Mouse (Mus musculus) monocyte, adult 5-6 weeks (primary cell): ENCODE results near the gene Slc2a13. TPM values are rescaled to one million over a fixed set of nuclear protein-coding genes. Genes with fewer than 3 reads are reported as not detected.
A peak's percentile ranks its signal among the peaks of the same experiment; 100 is the strongest.

Experiments
- ATAC-seq: fragments of 153-309, 156-312 bp; replicated peaks from 2 replicates; pipeline ENCODE4 v1.8.0; 2017; ENCODE audit warnings: mild to moderate bottlenecking; ENCODE audit not compliant: low TSS enrichment, insufficient number of reproducible peaks, severe bottlenecking, poor library complexity, low FRiP score
- total RNA-seq: library from RNA; stranded (forward); fragments of 200-1000, 200-491, 200-594 nt; gene quantifications from 3 replicates; pipeline ENCODE4 v1.2.3, GENCODE M21; 2017

Gene Slc2a13
- total RNA-seq = not detected in 3 replicates

GRCm38 (mm10) chr15:91573111-91573538 lies at the start of gene Slc2a13:
Gene Slc2a13, minus strand, starts transcription at chr15:91573261.
- ATAC-seq = peak; percentile 54

DNA sequence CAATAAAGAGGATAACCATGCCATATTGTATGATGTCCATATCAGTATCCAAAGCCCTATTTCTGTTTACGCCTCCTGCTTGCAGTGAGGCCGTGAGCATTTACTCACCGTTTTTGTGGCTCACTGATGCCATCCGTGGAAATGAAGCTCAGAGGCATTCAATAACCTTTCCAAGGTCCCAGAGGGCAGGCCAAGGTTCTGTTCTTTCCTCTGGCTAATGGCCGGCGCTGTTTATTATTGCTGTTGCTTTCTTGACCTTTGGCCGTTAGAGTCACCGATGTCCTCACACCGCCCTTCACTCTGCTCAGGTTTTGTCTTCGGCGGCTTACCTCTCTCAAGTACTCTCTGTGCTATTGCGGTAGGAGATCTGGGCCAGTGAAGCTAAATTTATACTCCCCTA lies 43.0 kb upstream of the Slc2a13 start:
- no peak for ATAC-seq

DNA sequence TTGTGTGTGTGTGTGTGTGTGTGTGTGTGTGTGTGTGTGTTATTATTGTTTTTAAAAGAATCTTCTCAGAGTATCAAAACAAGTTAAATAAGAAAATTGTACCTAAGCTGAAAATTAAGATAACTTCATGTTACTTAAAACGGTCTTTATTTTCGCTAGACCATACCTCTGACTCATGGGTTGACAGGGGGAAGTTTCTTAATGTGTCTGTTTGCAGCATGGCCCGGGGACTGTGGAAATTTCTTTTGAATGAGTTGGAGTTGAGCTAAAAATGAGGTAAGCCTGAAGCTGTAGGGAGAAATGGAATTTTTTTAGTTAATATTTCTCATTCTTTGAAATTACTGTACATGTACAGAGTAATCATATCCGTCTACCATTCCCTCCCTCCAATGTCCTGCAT lies 42.5 kb upstream of the Slc2a13 start:
- ATAC-seq = no peak

DNA sequence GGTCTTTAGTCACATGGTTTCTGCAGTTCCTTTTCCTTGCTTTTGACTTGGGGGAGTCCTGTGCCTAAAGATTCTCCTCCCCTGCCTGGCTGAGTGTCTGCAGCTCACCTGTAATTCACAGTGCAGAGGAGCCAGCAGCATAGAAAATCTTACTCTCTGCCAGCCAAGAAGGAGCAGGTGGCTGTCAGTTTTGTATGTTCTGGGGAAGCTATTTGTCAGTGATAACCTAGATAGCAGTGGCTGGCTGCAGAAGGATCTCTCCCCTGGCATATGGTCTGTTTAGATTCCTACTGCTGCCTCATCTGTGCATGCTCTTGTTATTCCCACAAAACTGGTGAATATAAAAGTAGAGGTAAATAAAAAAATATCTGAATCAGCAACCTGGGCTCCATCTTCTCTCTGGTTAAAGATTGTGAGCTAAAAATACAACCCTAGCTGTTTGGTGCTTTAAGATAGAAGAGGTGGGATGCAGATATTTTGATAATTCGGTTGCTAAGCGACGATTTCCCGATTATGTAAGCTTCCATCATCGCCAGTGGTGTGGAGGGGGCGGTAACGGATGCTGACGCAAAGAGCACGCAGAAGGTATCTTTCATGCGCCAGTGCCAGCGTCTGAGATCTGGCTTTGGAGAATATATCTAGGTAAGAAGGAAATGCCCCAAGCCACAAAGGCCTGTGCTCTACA lies 41.1 kb upstream of the Slc2a13 start:
- no peak for ATAC-seq

GRCm38 (mm10) chr15:91609713-91610112 lies 36.7 kb upstream of the Slc2a13 start:
- peak; percentile 67 for ATAC-seq

GRCm38 (mm10) chr15:91608811-91609210 lies 35.8 kb upstream of the Slc2a13 start:
- no peak for ATAC-seq

DNA sequence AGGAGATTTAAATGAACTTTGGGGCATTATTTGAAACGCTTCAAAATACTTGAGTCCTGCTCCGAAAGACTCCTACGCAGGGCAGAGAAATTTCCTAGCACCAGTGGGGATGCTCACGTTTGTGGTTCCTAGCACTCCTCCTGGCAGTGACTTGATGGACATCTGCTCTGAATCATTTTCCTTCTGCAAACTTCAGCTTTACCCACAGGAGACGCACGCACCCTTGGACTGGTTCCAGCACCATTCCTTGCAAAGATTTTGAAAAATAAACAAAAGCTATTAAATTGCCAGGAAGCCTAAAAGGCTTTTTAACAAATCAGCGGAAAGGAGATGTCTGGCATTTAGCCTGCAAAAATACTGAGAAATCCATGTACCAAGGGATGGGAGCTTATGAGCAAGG lies 28.1 kb upstream of the Slc2a13 start:
- no peak for ATAC-seq

DNA sequence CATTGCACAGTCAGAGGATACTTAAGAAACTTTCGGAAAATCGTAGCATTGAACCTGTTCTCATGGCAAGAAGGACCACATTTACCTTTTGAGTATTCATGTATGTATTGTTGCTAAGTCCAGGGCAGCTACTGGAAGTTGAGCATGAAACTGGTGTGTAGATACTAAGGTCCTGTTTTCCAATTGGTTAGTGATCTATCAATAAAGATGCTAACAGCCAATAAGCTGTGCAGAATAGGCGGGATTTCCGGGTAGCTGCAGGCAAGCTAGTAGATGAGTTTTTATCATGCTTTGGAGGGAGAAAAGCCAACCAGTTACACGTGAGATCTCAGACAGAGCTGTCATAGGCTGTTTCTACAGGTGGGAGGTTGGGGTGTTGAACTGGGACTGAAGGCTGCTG lies 24.2 kb upstream of the Slc2a13 start:
- no peak for ATAC-seq

GRCm38 (mm10) chr15:91574492-91574891 lies 1.4 kb upstream of the Slc2a13 start:
- no peak for ATAC-seq

DNA sequence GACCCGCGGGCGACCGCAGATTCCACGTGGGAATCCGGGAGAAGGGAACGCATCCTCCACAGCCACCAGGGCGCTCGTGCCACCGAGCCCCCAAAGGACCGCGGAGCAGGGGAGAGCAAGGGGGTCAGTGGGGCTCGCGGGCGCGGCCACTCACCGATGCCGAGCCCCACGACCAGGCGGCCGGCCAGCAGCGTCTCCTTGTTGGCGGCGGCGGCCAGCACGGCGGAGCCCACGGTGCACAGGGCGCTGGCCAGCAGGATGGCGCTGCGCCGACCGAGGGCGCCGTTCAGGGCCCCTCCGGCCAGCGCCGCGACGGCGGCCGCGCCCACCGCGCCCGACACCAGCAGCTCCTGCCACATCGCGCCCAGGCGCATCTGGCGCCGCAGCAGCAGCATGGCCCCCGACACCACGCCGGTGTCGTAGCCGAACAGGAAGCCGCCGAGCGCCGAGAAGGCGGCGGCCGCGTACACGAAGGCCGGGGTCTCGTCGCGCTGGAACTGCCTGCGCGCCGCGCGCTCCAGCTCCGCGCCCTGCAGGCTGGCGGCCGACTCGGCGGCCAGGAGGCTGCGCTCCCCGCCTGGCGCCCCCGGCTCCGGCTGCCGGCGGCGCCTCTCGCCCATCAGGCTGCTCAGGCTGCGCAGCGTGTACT lies 516 bp downstream of the Slc2a13 start:
- ATAC-seq = no peak

DNA sequence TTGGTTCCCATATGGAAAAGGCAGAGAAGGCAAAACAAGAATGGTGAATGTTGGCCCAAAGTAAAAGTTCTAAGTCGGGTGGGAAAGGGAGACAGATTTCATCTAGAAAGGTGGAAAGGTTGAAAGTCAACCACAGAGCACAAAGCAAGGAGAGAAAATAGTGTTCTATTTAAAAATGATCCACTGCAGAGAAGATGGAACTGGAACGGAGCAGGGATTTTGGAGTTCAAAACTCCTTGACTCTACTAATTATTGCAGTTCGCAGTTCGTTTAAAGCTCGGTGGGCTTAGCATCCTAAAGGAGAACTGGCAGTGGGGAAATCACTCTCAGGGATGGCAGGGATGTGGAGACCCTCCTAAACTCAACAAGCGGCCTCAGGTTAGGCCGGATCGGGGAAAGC lies 1.1 kb downstream of the Slc2a13 start:
- ATAC-seq = no peak

GRCm38 (mm10) chr15:91566784-91567183 lies 6.3 kb downstream of the Slc2a13 start:
- no peak for ATAC-seq

DNA sequence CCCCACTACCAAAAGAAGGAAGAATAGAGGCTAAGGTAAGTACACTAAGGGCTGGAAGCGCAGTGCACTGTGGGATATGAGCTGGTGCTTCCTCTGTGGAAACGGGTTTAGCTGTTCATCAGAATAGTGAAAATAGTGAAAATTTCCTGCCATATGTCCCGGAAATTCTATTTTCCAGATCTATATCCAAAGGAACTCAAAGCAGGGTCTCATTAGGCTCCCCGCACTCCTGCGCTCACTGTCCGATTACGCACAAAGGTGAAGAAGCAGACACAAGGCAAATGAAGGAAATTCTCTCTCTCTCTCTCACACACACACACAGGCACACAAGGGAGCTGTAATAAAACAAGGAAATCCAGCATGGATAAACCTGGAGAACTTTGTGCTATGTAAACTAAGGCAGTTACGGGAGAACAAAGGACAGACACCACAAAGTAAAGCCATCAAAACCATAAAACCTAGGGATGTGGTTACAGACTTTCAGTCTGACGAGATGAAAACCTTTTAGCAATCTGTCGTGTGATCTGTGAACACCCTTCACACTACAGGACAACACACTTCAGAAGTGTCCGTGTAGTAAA lies 7.9 kb downstream of the Slc2a13 start:
- no peak for ATAC-seq

DNA sequence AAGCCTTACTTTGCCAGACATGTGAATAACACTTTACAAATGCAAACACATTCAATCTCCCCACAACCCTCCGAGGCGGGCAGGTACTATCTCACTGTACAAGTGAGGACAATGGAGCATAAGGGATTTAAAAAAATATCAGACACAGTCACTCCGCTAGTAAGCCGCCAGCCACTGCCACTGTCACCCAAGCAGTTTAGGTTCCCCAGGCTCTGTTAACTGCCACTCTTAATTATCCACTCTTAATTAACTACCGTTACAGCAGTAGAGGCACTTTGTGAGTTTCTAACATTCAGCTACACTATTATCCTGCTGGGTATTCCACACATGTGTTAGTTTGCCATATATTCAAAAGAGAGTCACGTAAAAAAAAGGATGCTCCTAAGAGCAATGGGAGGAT lies 11.3 kb downstream of the Slc2a13 start:
- ATAC-seq = no peak

DNA sequence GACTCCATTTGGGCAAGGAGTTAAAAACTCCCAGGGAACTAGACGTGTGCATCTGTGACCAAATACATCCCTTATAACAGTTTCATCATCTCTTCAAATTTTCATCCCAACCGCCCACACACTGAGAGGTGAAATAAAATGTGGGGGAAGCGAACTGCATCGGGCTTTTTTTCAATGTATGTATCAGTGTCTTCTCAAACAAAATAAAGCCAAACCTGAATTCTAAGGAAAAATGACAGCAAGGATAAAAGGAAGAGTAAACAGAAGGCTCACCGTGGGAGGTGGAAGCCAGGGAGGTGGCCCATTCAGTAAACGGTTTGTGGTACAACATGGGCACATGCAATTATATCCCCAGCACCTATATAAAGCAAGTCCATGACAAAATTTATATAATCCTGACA lies 17.7 kb downstream of the Slc2a13 start:
- ATAC-seq = no peak

- no peak for ATAC-seq
These were observed 24.3 kb downstream of the Slc2a13 start for GRCm38 (mm10) chr15:91548586-91549268.

- no peak for ATAC-seq
These were observed 28.5 kb downstream of the Slc2a13 start for GRCm38 (mm10) chr15:91544586-91544985.

DNA sequence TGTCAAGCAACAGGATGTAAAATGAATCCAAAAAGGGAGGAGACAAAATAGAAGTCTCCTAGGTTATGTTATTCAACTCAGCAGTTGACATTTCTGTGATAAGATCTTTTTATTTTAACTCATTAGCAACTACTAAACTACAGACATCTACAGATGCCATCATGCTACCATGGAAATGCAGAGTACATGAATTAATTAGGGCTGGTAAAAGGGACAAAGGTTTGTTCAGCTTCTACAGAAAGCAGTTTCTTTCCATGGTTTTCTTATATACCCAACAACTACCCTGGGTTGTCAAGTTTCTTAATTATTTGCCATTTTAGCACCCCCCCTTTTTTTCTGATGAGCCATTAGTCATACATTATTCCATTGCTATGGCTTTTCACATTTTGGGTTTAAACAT lies 34.6 kb downstream of the Slc2a13 start:
- no peak for ATAC-seq

DNA sequence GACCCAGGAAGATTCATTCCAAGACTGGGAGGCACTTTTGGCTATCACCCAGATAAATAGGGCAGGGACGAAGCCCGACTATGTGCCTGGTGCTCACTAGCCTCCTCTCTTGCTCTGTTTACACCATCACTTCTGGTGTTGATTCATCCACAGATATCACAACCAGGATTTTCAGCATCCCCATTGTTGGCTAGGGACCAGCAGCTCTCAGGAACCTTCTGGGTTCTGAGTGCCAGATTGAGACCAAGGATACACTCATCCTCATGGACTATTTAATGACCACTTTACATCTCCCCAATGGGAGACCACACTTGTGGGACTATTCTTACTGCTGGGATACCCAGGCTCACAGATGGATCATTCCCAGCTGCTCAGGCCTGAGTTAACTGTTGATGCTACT lies 46.2 kb downstream of the Slc2a13 start:
- no peak for ATAC-seq

DNA sequence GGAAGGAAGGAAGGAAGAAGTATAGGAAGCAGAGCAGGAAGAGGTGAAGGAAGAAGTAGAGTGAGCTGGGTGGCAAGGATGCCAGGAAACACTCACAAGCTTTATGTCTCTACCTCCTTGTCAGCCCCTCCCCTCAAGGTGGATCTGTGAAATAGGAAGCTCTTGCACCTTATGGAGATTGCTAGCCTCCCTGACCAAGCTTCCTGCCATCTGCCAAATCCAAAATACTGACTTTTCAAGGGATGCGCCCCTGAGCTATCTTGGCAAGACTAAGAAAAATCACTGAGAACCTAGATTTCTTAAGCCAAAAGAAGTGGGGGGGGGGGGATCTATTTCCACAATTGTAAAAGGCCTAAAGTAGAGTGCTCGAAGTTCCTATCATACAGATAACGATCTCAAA lies 46.9 kb downstream of the Slc2a13 start:
- no peak for ATAC-seq
